Mouse (Mus musculus) spleen, postnatal 36 days (tissue): ENCODE measurements around the gene Tmeff2.

Experiments
- DNase-seq, 2 experiments: peaks; one replicate each; pipeline ENCODE4 v3.0.0; 2022; ENCODE audit warnings: low spot score in 2 of 2, mixed read lengths in 1 of 2

The Tmeff2 gene

DNA sequence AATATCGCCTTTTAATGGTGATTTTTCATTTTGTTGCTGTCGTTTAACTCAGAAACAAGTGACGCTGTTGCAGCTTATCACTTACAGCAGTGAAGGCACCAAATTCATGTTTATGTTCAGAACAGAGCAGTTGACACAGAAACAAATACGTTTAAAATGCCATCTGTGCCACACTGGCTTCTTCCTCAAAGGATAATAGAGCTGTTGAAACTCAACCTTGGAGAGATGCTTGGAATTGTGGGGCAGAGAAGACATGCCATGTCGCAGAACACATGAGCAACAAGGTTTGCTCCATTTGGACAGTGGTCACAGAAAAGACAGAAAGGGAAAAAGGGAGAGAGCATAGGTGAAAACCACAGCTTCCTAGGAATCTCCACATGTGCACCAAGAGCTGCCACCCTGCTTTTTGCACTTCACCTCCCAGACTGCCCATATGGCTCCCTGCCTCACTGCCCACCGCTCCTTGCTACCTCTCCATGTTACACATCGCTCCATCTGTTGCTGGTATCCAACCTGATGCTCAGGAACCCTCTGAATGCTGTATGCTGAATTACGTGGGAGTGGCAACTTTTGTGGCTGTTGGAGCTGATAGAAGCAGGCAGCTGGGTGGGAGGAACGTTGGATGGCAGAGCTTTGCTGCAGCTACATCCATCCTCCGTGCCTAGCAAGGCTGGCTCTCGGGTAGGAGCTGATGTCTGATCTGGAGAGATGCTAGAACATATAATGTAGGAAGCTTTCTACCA lies 298.8 kb downstream of the Tmeff2 start:
- no peak for DNase-seq

DNA sequence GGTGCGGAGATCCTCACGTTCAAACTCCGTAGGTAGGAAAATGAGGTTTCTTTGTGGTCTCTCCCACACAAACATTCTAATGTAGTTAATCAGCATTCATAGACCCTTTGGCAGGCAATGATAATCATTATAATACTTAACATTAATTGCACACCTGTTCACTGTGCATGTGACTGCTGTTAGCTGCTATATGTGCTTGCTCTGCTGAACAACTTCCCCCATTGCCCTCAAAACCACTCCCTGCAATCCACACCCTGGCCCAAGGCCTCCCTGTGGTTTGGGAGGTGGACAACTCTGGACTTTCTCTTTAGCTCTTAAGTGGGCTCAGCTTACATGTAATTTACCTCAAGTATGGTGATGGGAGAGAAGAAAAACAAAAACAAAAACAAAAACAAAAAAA lies 299.5 kb downstream of the Tmeff2 start:
- no peak for DNase-seq

DNA sequence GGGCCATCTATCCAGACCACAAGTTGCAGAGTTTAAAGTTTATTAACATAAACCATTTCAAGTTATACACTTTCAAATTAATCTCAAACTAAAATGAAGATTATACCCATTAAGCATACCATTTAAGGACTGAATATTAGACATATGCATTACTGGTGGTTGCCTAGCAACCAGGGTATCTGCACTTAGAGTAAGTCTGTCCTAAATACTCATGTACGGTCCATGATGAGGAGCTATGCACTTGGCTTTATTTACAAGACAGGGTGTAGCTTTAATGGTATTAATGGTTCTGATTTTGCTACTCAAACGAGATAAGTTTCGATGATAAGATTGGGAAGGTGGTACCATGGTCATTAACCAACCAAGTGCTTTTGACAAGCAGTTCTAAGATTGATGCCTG lies 315.2 kb downstream of the Tmeff2 start:
- DNase-seq: no peak

DNA sequence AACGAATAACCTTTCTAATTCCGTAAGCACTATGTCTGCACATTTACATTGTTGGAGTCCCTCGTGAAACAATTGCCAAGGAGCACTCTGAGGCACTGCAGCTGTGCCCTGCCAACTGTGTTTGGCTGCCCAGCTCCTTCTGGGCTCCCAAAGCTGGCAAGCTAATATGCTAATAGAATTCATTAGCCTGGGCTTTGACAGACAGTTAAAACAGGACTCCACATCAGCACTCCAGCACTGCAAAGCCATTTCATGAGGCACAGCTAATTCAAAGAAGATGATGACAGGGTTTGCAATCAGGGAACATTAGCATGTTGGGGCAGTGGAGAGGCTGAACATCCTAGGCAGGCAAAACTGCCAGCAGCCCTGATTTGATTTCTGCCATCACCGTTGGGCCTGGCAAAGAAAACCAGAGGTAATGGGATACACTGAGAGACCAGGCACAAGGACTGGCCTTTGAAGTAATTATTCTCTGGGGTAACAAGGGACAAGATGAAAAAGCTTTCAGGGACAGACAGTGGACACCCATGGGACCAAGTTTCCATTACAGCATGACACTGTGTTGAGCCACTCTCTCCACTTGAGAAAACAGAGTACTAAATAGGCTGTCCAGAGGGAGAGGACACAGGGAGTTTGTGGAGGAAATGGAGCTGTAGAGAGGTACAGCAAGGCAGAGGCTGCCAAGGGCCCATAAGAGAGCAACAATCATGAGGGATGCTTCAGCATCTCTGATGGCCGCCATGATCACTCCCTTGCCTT lies 316.0 kb downstream of the Tmeff2 start:
- no peak for DNase-seq

DNA sequence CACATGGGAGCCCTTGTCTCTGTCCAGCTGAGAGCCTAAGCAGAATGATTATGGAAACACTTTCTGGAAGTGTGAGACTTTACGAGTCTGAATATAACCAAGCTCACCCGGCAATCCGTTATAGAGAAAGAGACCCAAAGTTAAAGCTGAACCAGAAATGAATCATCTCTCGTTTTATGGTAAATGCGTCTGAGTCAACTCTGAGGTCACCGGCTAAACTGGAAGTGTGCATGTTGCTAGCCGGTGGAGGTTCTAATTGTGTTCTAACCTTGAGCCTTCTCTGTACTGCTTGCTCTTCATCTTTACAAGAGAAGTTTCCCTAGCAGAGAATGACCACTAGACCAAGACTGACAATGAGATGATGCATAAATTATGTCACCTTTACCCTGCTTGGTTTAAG lies 316.8 kb downstream of the Tmeff2 start:
- DNase-seq: no peak

DNA sequence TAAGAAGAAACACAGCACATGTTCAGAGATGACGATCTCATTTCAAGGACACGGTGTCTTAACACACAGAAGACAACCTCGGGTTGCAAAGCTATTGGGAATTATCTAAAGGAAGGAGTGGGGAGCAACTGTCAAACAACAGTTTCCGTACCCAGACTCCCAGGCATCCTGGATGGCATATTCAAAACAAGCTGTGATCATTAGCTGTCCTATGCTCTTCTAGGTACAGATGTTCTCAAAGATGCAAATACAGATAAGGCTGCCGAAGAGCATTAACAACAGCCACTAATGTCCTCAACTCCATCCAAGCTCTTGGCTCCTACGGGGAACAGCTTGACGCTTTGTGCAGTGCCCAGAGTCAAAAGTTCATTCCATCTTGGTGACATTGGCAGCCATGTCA lies 324.7 kb downstream of the Tmeff2 start:
- DNase-seq: no peak
